Mouse (Mus musculus): ENCODE measurements around the gene Spred1.

Gene Spred1

GRCm38 (mm10) chr2:117176937-117177336, 55.8 kb downstream of the Spred1 start:
- DNase-seq (ENCODE audit: low read depth, low spot score) = no peak

- DNase-seq (ENCODE audit: low read depth, low spot score) = peak; percentile 76
These were observed 59.2 kb downstream of the Spred1 start for GRCm38 (mm10) chr2:117180250-117180885.

- DNase-seq (ENCODE audit: low read depth, low spot score) = no peak
These were observed 64.4 kb downstream of the Spred1 start for GRCm38 (mm10) chr2:117185587-117185986.

- DNase-seq (ENCODE audit: low read depth, low spot score) = no peak
These were observed 69.7 kb downstream of the Spred1 start for GRCm38 (mm10) chr2:117190915-117191314.

GRCm38 (mm10) chr2:117194309-117194708, 73.1 kb downstream of the Spred1 start:
- no peak for DNase-seq (ENCODE audit: low read depth, low spot score)

GRCm38 (mm10) chr2:117195151-117195550, 74.0 kb downstream of the Spred1 start:
- no peak for DNase-seq (ENCODE audit: low read depth, low spot score)

- DNase-seq (ENCODE audit: low read depth, low spot score) = no peak
These were observed 74.4 kb downstream of the Spred1 start for GRCm38 (mm10) chr2:117195578-117195977.

- no peak for DNase-seq (ENCODE audit: low read depth, low spot score)
These were observed 79.7 kb downstream of the Spred1 start for GRCm38 (mm10) chr2:117200869-117201338.

GRCm38 (mm10) chr2:117203350-117203749, 82.2 kb downstream of the Spred1 start:
- DNase-seq (ENCODE audit: low read depth, low spot score) = no peak

- DNase-seq (ENCODE audit: low read depth, low spot score) = no peak
These were observed 83.4 kb downstream of the Spred1 start for GRCm38 (mm10) chr2:117204534-117204933.

- no peak for DNase-seq (ENCODE audit: low read depth, low spot score)
These were observed 83.9 kb downstream of the Spred1 start for GRCm38 (mm10) chr2:117205066-117205465.

- no peak for DNase-seq (ENCODE audit: low read depth, low spot score)
These were observed 89.4 kb downstream of the Spred1 start for GRCm38 (mm10) chr2:117210416-117211085.

GRCm38 (mm10) chr2:117216152-117216551, 95.0 kb downstream of the Spred1 start:
- DNase-seq (ENCODE audit: low read depth, low spot score) = peak; percentile 48

GRCm38 (mm10) chr2:117217695-117218216, 96.6 kb downstream of the Spred1 start:
- DNase-seq (ENCODE audit: low read depth, low spot score) = no peak

GRCm38 (mm10) chr2:117219536-117219935, 98.4 kb downstream of the Spred1 start:
- no peak for DNase-seq (ENCODE audit: low read depth, low spot score)

- no peak for DNase-seq (ENCODE audit: low read depth, low spot score)
These were observed 101.5 kb downstream of the Spred1 start for GRCm38 (mm10) chr2:117222651-117223050.

- DNase-seq (ENCODE audit: low read depth, low spot score) = no peak
These were observed 107.5 kb downstream of the Spred1 start for GRCm38 (mm10) chr2:117228601-117229125.

- DNase-seq (ENCODE audit: low read depth, low spot score) = no peak
These were observed 109.1 kb downstream of the Spred1 start for GRCm38 (mm10) chr2:117230261-117230660.

GRCm38 (mm10) chr2:117231257-117231656, 110.1 kb downstream of the Spred1 start:
- DNase-seq (ENCODE audit: low read depth, low spot score) = peak; percentile 78

All from A20 (cell line).